ENCODE assay signal across 22 mouse cellular contexts in genomic region chr1:95425420-95425819, GRCm38 (mm10).
A peak's percentile ranks its signal among the peaks of the same experiment; 100 is the strongest.
DNase-seq lines count a peak whose midpoint lies in the region; ATAC-seq lines count a peak whose summit lies in the region.
"Had no signal": no experiment of that assay in that cellular context is flagged by ENCODE, and none has a peak within 500 bp of the region (broad histone marks: within the 10 kb centered on the region; RNA-seq: fewer than 3 reads in every experiment).

No protein-coding gene starts in this region.

- peak; percentile 39 for DNase-seq in 416B (ENCODE audit: low read depth)
- DNase-seq in thymus, adult 18-20 months = no peak
- no peak for DNase-seq in T-cell, adult 2 months (ENCODE audit: low spot score)
- DNase-seq in adrenal gland, postnatal 4 days (ENCODE audit: low spot score in 2 of 2) = no peak
- DNase-seq in spleen, postnatal 36 days (ENCODE audit: low spot score in 2 of 2) = no peak
- DNase-seq: adrenal gland, adult 2 months; adrenal gland, adult 8-10 months; adrenal gland, postnatal 10 days; adrenal gland, postnatal 14 days; adrenal gland, postnatal 25 days; adrenal gland, postnatal 36 days; B cell, adult 2 months; cerebellum, adult 11 months; cerebellum, adult 11-12 months; cerebellum, adult 18-20 months; cerebellum, adult 2 months; cerebellum, adult 8-10 months had no signal

- ATAC-seq in common myeloid progenitor, adult 5-6 weeks (replicated peaks; ENCODE audit: low read depth, poor library complexity, severe bottlenecking) = peak; percentile 50; the same call in 1 of the 2 replicates
- ATAC-seq in granulocyte monocyte progenitor cell, adult 5-6 weeks (replicated peaks; ENCODE audit: poor library complexity, severe bottlenecking) = peak; percentile 86
- ATAC-seq in megakaryocyte progenitor cell, adult 5-6 weeks (replicated peaks; ENCODE audit: poor library complexity) = peak; percentile 57
- ATAC-seq: activated CD4-positive, CD25-positive, alpha-beta regulatory T cell, adult 4 months; Patski had no signal
